Mouse (Mus musculus): ENCODE results near the gene Lrtm2.

GRCm38 (mm10) chr6:119325978-119326377, 4.6 kb downstream of the Lrtm2 start:
- TF ChIP-seq CTCF (IDR thresholded peaks at IDR 0.05; ENCODE audit: low read depth) (no peak), EP300 (optimal IDR thresholded peaks at IDR 0.05) (no peak)

Data from stomach, postnatal 0 days (tissue).